Mouse (Mus musculus): ENCODE results near the gene Vps37c. TPM values are rescaled to one million over a fixed set of nuclear protein-coding genes. Genes with fewer than 3 reads are reported as not detected.

Gene Vps37c
- total RNA-seq, 2 experiments from 2014 or later, result 14.7 to 17.6 TPM

Other genes starting within 250 kb of the Vps37c start
- gene Lrrc10b, start 231.3 kb upstream of the Vps37c start, total RNA-seq (2015), result not detected in 2 replicates
- gene Lrrc10b, start 231.3 kb upstream of the Vps37c start, total RNA-seq (2017), result not detected in 2 replicates
- not detected in 2 replicates for gene Ppp1r32, start 205.8 kb upstream of the Vps37c start, total RNA-seq (2015)
- 0.81 TPM in 1 of 2 replicates, not detected in the other for gene Ppp1r32, start 205.8 kb upstream of the Vps37c start, total RNA-seq (2017)
- gene Cpsf7, start 163.5 kb upstream of the Vps37c start, total RNA-seq (2015), result 53.8 and 60.5 TPM in 2 replicates
- gene Cpsf7, start 163.5 kb upstream of the Vps37c start, total RNA-seq (2017), result 30.0 and 37.9 TPM in 2 replicates
- 43.3 and 45.4 TPM in 2 replicates for gene Sdhaf2, start 162.6 kb upstream of the Vps37c start, total RNA-seq (2015)
- gene Sdhaf2, start 162.6 kb upstream of the Vps37c start, total RNA-seq (2017), result 54.4 and 60.1 TPM in 2 replicates
- 42.9 and 50.8 TPM in 2 replicates for gene Tmem216, start 132.5 kb upstream of the Vps37c start, total RNA-seq (2015)
- 25.3 and 28.7 TPM in 2 replicates for gene Tmem216, start 132.5 kb upstream of the Vps37c start, total RNA-seq (2017)
- gene Cyb561a3, start 111.6 kb upstream of the Vps37c start, total RNA-seq (2015), result 27.5 and 28.6 TPM in 2 replicates
- 28.8 and 29.6 TPM in 2 replicates for gene Cyb561a3, start 111.6 kb upstream of the Vps37c start, total RNA-seq (2017)
- gene Tmem138, start 111.4 kb upstream of the Vps37c start, total RNA-seq (2015), result 37.8 and 38.7 TPM in 2 replicates
- gene Tmem138, start 111.4 kb upstream of the Vps37c start, total RNA-seq (2017), result 8.2 and 10.5 TPM in 2 replicates
- 102 and 114 TPM in 2 replicates for gene Ddb1, start 83.4 kb upstream of the Vps37c start, total RNA-seq (2015)
- 343 and 424 TPM in 2 replicates for gene Ddb1, start 83.4 kb upstream of the Vps37c start, total RNA-seq (2017)
- 7.7 and 11.1 TPM in 2 replicates for gene Tkfc, start 83.1 kb upstream of the Vps37c start, total RNA-seq (2015)
- gene Tkfc, start 83.1 kb upstream of the Vps37c start, total RNA-seq (2017), result 5.5 and 5.9 TPM in 2 replicates
- gene Vwce, start 54.5 kb upstream of the Vps37c start, total RNA-seq (2015), result 0.10 TPM in 2 replicates
- 0.51 TPM in 1 of 2 replicates, not detected in the other for gene Vwce, start 54.5 kb upstream of the Vps37c start, total RNA-seq (2017)
- not detected in 2 replicates for gene Pga5, start 10.7 kb upstream of the Vps37c start, total RNA-seq (2015)
- not detected in 2 replicates for gene Pga5, start 10.7 kb upstream of the Vps37c start, total RNA-seq (2017)
- 0.05 TPM in 1 of 2 replicates, not detected in the other for gene Cd5, start 50.3 kb downstream of the Vps37c start, total RNA-seq (2015)
- gene Cd5, start 50.3 kb downstream of the Vps37c start, total RNA-seq (2017), result 0.61 TPM in 1 of 2 replicates, not detected in the other
- gene Cd6, start 141.3 kb downstream of the Vps37c start, total RNA-seq (2015), result 0.46 and 0.69 TPM in 2 replicates
- 1.3 and 1.4 TPM in 2 replicates for gene Cd6, start 141.3 kb downstream of the Vps37c start, total RNA-seq (2017)
- gene Slc15a3, start 151.0 kb downstream of the Vps37c start, total RNA-seq (2015), result 0.57 and 0.85 TPM in 2 replicates
- 0.37 and 1.5 TPM in 2 replicates for gene Slc15a3, start 151.0 kb downstream of the Vps37c start, total RNA-seq (2017)
- gene Tmem132a, start 181.2 kb downstream of the Vps37c start, total RNA-seq (2015), result 0.17 TPM in 1 of 2 replicates, not detected in the other
- 0.30 TPM in 1 of 2 replicates, not detected in the other for gene Tmem132a, start 181.2 kb downstream of the Vps37c start, total RNA-seq (2017)
- gene Tmem109, start 193.3 kb downstream of the Vps37c start, total RNA-seq (2015), result 14.9 and 16.5 TPM in 2 replicates
- 13.2 and 17.8 TPM in 2 replicates for gene Tmem109, start 193.3 kb downstream of the Vps37c start, total RNA-seq (2017)
- 70.5 and 77.5 TPM in 2 replicates for gene Prpf19, start 206.5 kb downstream of the Vps37c start, total RNA-seq (2015)
- 159 and 191 TPM in 2 replicates for gene Prpf19, start 206.5 kb downstream of the Vps37c start, total RNA-seq (2017)
- not detected in 2 replicates for gene Zp1, start 231.9 kb downstream of the Vps37c start, total RNA-seq (2015)
- gene Zp1, start 231.9 kb downstream of the Vps37c start, total RNA-seq (2017), result not detected in 2 replicates
- 0.07 and 0.17 TPM in 2 replicates for gene Ptgdr2, start 248.4 kb downstream of the Vps37c start, total RNA-seq (2015)
- gene Ptgdr2, start 248.4 kb downstream of the Vps37c start, total RNA-seq (2017), result 0.07 TPM in 1 of 2 replicates, not detected in the other

Data from megakaryocyte progenitor cell, adult 5-6 weeks (primary cell).